Mouse (Mus musculus): Measurements from ENCODE around the gene Asb17.

- no peak for TF ChIP-seq CTCF (IDR thresholded peaks at IDR 0.05)
- TF ChIP-seq EP300 (IDR thresholded peaks at IDR 0.05): no peak
These were observed 11.9 kb upstream of the Asb17 start for GRCm38 (mm10) chr3:153831873-153832653.

Measured in lung, postnatal 0 days (tissue).